Mouse (Mus musculus) stomach, postnatal 0 days (tissue): ENCODE data around the gene Bicd2. TPM values are rescaled to one million over a fixed set of nuclear protein-coding genes. Genes with fewer than 3 reads are reported as not detected.

Experiments
- ATAC-seq: fragments of 200-750 bp; cut with Nextera tagmentation; 2 replicates; pipeline ENCODE4 v1.8.0; 2017; ENCODE audit not compliant: low FRiP score, low TSS enrichment
- DNase-seq: peaks from one replicate; pipeline ENCODE4 v3.0.0-alpha.2; 2016; ENCODE audit warnings: low spot score
- H3K27ac ChIP-seq: fragments of 300-500 bp; sonication (generic); replicated peaks from 2 replicates; pipeline ENCODE4 v1.5.1; 2014; ENCODE audit warnings: mild to moderate bottlenecking, control low read depth
- H3K27me3 ChIP-seq: fragments of 300-500 bp; sonication (generic); 2 replicates; pipeline ENCODE4 v1.6.1; 2014; ENCODE audit warnings: low read length; ENCODE audit not compliant: control insufficient read depth, insufficient read depth
- H3K36me3 ChIP-seq: fragments of 300-500 bp; sonication (generic); 2 replicates; pipeline ENCODE4 v1.6.1; 2014; ENCODE audit warnings: low read length, mixed read lengths; ENCODE audit not compliant: control insufficient read depth, insufficient read depth
- H3K4me1 ChIP-seq: fragments of 300-500 bp; sonication (generic); replicated peaks from 2 replicates; pipeline ENCODE4 v1.6.1; 2014; ENCODE audit warnings: antibody characterized with exemption; ENCODE audit not compliant: control insufficient read depth, insufficient read depth
- H3K4me2 ChIP-seq: fragments of 300-500 bp; sonication (generic); replicated peaks from 2 replicates; pipeline ENCODE4 v1.6.1; 2014; ENCODE audit warnings: low read depth, mild to moderate bottlenecking, control low read depth, moderate library complexity
- H3K4me3 ChIP-seq: fragments of 300-500 bp; sonication (generic); 2 replicates; pipeline ENCODE4 v1.5.1; 2014; ENCODE audit warnings: low read depth, low read length, control low read depth
- H3K9ac ChIP-seq: fragments of 300-500 bp; sonication (generic); 2 replicates; pipeline ENCODE4 v1.6.1; 2014; ENCODE audit warnings: mild to moderate bottlenecking, low read length, control low read depth, mixed read lengths
- H3K9me3 ChIP-seq: fragments of 300-500 bp; sonication (generic); 2 replicates; pipeline ENCODE4 v1.6.1; 2016; ENCODE audit warnings: low read length; ENCODE audit not compliant: control insufficient read depth
- CTCF ChIP-seq: IDR thresholded peaks from 2 replicates; pipeline ENCODE4 v1.5.1; 2016; ENCODE audit warnings: antibody characterized with exemption, low read depth, mild to moderate bottlenecking, moderate library complexity
- EP300 ChIP-seq: optimal IDR thresholded peaks from 2 replicates; pipeline ENCODE3; 2016; ENCODE audit warnings: antibody characterized with exemption
- WGBS: fragments of 180-500 bp; shearing (Covaris S2); extraction: QIAGEN DNeasy Blood & Tissue Kit; methylation state at CpG from one replicate; pipeline ENCODE4 v1.1.7; 2014; 5-methylcytosine and 5-hydroxymethylcytosine counted together
- polyA plus RNA-seq: library from polyadenylated mRNA; unstranded; fragments of >200 nt; fragmentation: Nextera tagmentation; extraction: Ambion mirVana; gene quantifications from 2 replicates; pipeline ENCODE4 v1.2.1, GENCODE M21; 2015

The Bicd2 gene
- polyA plus RNA-seq, 1 experiment from 2014 or later = 19.6 TPM

- ATAC-seq = peak; percentile 70; the same call in 1 of the 2 replicates
- no peaks in the 10 kb centered on the region for H3K4me1 ChIP-seq
Observed at GRCm38 (mm10) chr13:49381230-49381629, 39.8 kb downstream of the Bicd2 start.

GRCm38 (mm10) chr13:49382997-49383396 lies 41.6 kb downstream of the Bicd2 start:
- Histone ChIP-seq H3K9me3 (no peaks in the 10 kb centered on the region), H3K27ac (no peak overlapping the region), H3K36me3 (peaks cover 34% of the 10 kb centered on the region), H3K4me2 (no peak overlapping the region), H3K27me3 (no peaks in the 10 kb centered on the region), H3K4me1 (no peaks in the 10 kb centered on the region), H3K4me3 (no peak overlapping the region), H3K9ac (no peak overlapping the region)
- DNase-seq (no peak), ATAC-seq (no peak)
- TF ChIP-seq CTCF (no peak), EP300 (no peak)
- 91% methylated on average over 23 of the region's 23 CpGs for WGBS

More at GRCm38 (mm10) chr13:49381230-49381629, 39.8 kb downstream of the Bicd2 start:
- no peak overlapping the region for H3K4me2 ChIP-seq
- no peak overlapping the region for H3K9ac ChIP-seq
- H3K36me3 ChIP-seq = peaks cover 41% of the 10 kb centered on the region
- TF ChIP-seq EP300 (no peak), CTCF (peak; percentile 99)
- 23% methylated on average over 3 of the region's 3 CpGs for WGBS
- H3K27me3 ChIP-seq = no peaks in the 10 kb centered on the region
- DNase-seq = peak; percentile 87
- no peak overlapping the region for H3K4me3 ChIP-seq
- no peaks in the 10 kb centered on the region for H3K9me3 ChIP-seq
- 0 out of 2 replicates have a peak overlapping the region, but pooled peaks have one; percentile 40 for H3K27ac ChIP-seq

- WGBS = 71% methylated on average over 16 of the region's 16 CpGs
- DNase-seq = no peak
Observed at GRCm38 (mm10) chr13:49384751-49385463, 43.5 kb downstream of the Bicd2 start.

DNA sequence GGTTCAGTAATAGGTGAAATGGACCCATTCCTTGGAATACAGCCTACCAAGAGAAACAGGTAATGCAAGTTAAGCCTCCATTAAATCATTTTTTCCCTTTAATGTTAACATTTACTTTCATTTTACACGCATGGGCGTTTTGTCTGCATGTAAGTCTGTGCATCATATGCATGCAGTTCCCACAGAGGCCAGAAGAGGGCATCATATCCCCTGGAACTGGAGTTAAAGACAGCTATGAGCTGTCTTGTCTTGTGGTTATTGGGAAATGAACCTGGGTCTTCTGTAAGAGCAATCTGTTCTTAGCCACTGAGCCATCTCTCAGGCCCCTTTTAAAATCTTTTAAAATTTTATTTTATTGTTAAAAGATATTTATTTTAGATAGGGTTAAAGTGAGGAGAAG lies 50.0 kb downstream of the Bicd2 start:
- H3K9ac ChIP-seq = no peak overlapping the region
- no peaks in the 10 kb centered on the region for H3K27me3 ChIP-seq
- H3K9me3 ChIP-seq = no peaks in the 10 kb centered on the region
- no peaks in the 10 kb centered on the region for H3K4me1 ChIP-seq
- no peak overlapping the region for H3K27ac ChIP-seq
- DNase-seq = peak; percentile 37
- no peak overlapping the region for H3K4me3 ChIP-seq
- 89% methylated on average over 2 of the region's 2 CpGs for WGBS
- H3K4me2 ChIP-seq = no peak overlapping the region
- TF ChIP-seq CTCF (peak; percentile 71), EP300 (no peak)
- H3K36me3 ChIP-seq = peaks cover 4% of the 10 kb centered on the region; the same call in 1 of the 2 replicates
- ATAC-seq = no peak

More at GRCm38 (mm10) chr13:49384751-49385463, 43.5 kb downstream of the Bicd2 start:
- H3K4me2 ChIP-seq = no peak overlapping the region
- H3K36me3 ChIP-seq = peaks cover 22% of the 10 kb centered on the region
- H3K4me1 ChIP-seq = no peaks in the 10 kb centered on the region
- TF ChIP-seq EP300 (no peak), CTCF (no peak)
- no peaks in the 10 kb centered on the region for H3K27me3 ChIP-seq
- no peak overlapping the region for H3K4me3 ChIP-seq
- no peak overlapping the region for H3K27ac ChIP-seq
- ATAC-seq = peak; percentile 28; the same call in 1 of the 2 replicates
- H3K9ac ChIP-seq = no peak overlapping the region
- no peaks in the 10 kb centered on the region for H3K9me3 ChIP-seq

- H3K4me3 ChIP-seq = no peak overlapping the region
- H3K4me1 ChIP-seq = no peaks in the 10 kb centered on the region
- H3K4me2 ChIP-seq = no peak overlapping the region
- TF ChIP-seq CTCF (no peak), EP300 (no peak)
- H3K36me3 ChIP-seq = no peaks in the 10 kb centered on the region
- 45% methylated on average over 1 of the region's 1 CpGs for WGBS
- ATAC-seq (peak; percentile 36; the same call in 1 of the 2 replicates), DNase-seq (no peak)
- no peak overlapping the region for H3K9ac ChIP-seq
- no peaks in the 10 kb centered on the region for H3K27me3 ChIP-seq
- no peaks in the 10 kb centered on the region for H3K9me3 ChIP-seq
- 0 out of 2 replicates have a peak overlapping the region, but pooled peaks have one; percentile 49 for H3K27ac ChIP-seq
Observed at GRCm38 (mm10) chr13:49393579-49393978, 52.2 kb downstream of the Bicd2 start.

GRCm38 (mm10) chr13:49394886-49395447 lies 53.6 kb downstream of the Bicd2 start:
- H3K27me3 ChIP-seq = no peaks in the 10 kb centered on the region
- H3K4me3 ChIP-seq = no peak overlapping the region
- H3K36me3 ChIP-seq = no peaks in the 10 kb centered on the region
- no peak overlapping the region for H3K27ac ChIP-seq
- no peak for DNase-seq
- no peaks in the 10 kb centered on the region for H3K9me3 ChIP-seq
- WGBS = 94% methylated on average over 3 of the region's 3 CpGs
- H3K9ac ChIP-seq = no peak overlapping the region
- H3K4me1 ChIP-seq = no peaks in the 10 kb centered on the region
- no peak overlapping the region for H3K4me2 ChIP-seq
- TF ChIP-seq CTCF (no peak), EP300 (no peak)
- no peak for ATAC-seq
